8 mouse cellular contexts compared by ENCODE assay signal in genomic region chr19:10457484-10457800, GRCm38 (mm10). TPM values are rescaled to one million over a fixed set of nuclear protein-coding genes. Genes with fewer than 3 reads are reported as not detected.
A peak's percentile ranks its signal among the peaks of the same experiment; 100 is the strongest.
DNase-seq lines count a peak whose midpoint lies in the region; ATAC-seq and TF ChIP-seq lines count a peak whose summit lies in the region.

No protein-coding gene starts in this region.

- peaks cover 96% of the 10 kb centered on the region for H3K27me3 ChIP-seq in heart, embryonic 16.5 days (ENCODE audit: control insufficient read depth, insufficient read depth, low read length)
- H3K27me3 ChIP-seq in splenic B cell, adult 2 months (ENCODE audit: control insufficient read depth, insufficient read depth, low read length, poor library complexity, severe bottlenecking), result peaks cover 2% of the 10 kb centered on the region; the same call in 1 of the 2 replicates

- 1% methylated on average over 34 of the region's 34 CpGs for WGBS in heart, embryonic 16.5 days

- TF ChIP-seq POLR2A in cortical plate, adult 2 months (IDR thresholded peaks at IDR 0.05; ENCODE audit: extremely low read depth, insufficient read depth, low read length), result no peak

- peak overlapping the region; percentile 0; the same call in 1 of the 2 replicates for H3K4me3 ChIP-seq in cortical plate, adult 2 months (ENCODE audit: insufficient read depth, low read length)
- peak overlapping the region; percentile 55 for H3K4me3 ChIP-seq in heart, embryonic 16.5 days (ENCODE audit: low read length)

- no peak overlapping the region for H3K27ac ChIP-seq in cortical plate, adult 2 months (ENCODE audit: insufficient read depth, low read length)
- no peak overlapping the region for H3K27ac ChIP-seq in heart, embryonic 16.5 days (ENCODE audit: low read length)

- DNase-seq in right cerebral cortex, postnatal 10 days (ENCODE audit: low spot score in 2 of 2), result peak; percentile 86
- no peak for DNase-seq in right cerebral cortex, postnatal 25 days
- peak; percentile 66 to 80 for DNase-seq in kidney, postnatal 25 days
- peak; percentile 32 for DNase-seq in lung, postnatal 25 days (ENCODE audit: low spot score)
- peak; percentile 25 for DNase-seq in splenic B cell, adult 2 months (ENCODE audit: low read depth, low spot score)

- H3K4me2 ChIP-seq in heart, embryonic 16.5 days (ENCODE audit: low read depth, low read length), result peak overlapping the region; percentile 73

- peak; percentile 69 for ATAC-seq in heart, embryonic 16.5 days (replicated peaks; ENCODE audit: extremely low read depth, insufficient read depth, low FRiP score)
- no peak for ATAC-seq in erythroid progenitor cell, adult 5-6 weeks (replicated peaks; ENCODE audit: low FRiP score, poor library complexity, severe bottlenecking)

- H3K4me1 ChIP-seq in cortical plate, adult 2 months (ENCODE audit: control insufficient read depth, insufficient read depth, low read length), result no peaks in the 10 kb centered on the region
- H3K4me1 ChIP-seq in heart, embryonic 16.5 days (ENCODE audit: control insufficient read depth, insufficient read depth, low read length), result peaks cover 10% of the 10 kb centered on the region

- TF ChIP-seq CTCF in cortical plate, adult 2 months (IDR thresholded peaks at IDR 0.05; ENCODE audit: extremely low read depth, insufficient read depth, low read length), result no peak

- H3K9me3 ChIP-seq in heart, embryonic 16.5 days (replicated peaks; ENCODE audit: control insufficient read depth, low read length), result no peaks in the 10 kb centered on the region

- H3K9ac ChIP-seq in heart, embryonic 16.5 days (ENCODE audit: low read length), result no peak overlapping the region

- H3K36me3 ChIP-seq in heart, embryonic 16.5 days (ENCODE audit: control insufficient read depth, insufficient read depth), result no peaks in the 10 kb centered on the region
- no peaks in the 10 kb centered on the region; the same call in 1 of the 2 replicates for H3K36me3 ChIP-seq in splenic B cell, adult 2 months (ENCODE audit: control insufficient read depth, insufficient read depth, low read length, poor library complexity, severe bottlenecking)

RNA-seq across cellular contexts. Expression of gene Lrrc10b, which starts 0.2 kb away (rescaled TPM):
- polyA plus RNA-seq in cortical plate, adult 2 months (2012; rRNA removed), result 9.5 and 24.2 TPM in 2 replicates
- 0.21 and 0.31 TPM in 2 replicates for polyA plus RNA-seq in heart, embryonic 16.5 days (2015; fragmentation: Nextera tagmentation; extraction: Ambion mirVana)
- total RNA-seq in erythroid progenitor cell, adult 5-6 weeks (2015; ENCODE audit: low replicate concordance), result not detected in 2 replicates
- not detected in 2 replicates for total RNA-seq in erythroid progenitor cell, adult 5-6 weeks (2017; ENCODE audit: low replicate concordance)

RNA-seq across cellular contexts. Expression of gene Ppp1r32, which starts 25.3 kb away (rescaled TPM):
- 1.4 and 2.5 TPM in 2 replicates for polyA plus RNA-seq in cortical plate, adult 2 months (2012; rRNA removed)
- polyA plus RNA-seq in heart, embryonic 16.5 days (2015; fragmentation: Nextera tagmentation; extraction: Ambion mirVana), result 0.13 and 1.00 TPM in 2 replicates
- not detected in 2 replicates for total RNA-seq in erythroid progenitor cell, adult 5-6 weeks (2015; ENCODE audit: low replicate concordance)
- total RNA-seq in erythroid progenitor cell, adult 5-6 weeks (2017; ENCODE audit: low replicate concordance), result 1.4 TPM in 1 of 2 replicates, not detected in the other
